Mouse (Mus musculus): ENCODE results near the gene Napepld. TPM values are rescaled to one million over a fixed set of nuclear protein-coding genes. Genes with fewer than 3 reads are reported as not detected.

Gene Napepld
- total RNA-seq, 2 experiments from 2014 or later: 4.5 to 5.4 TPM

GRCm38 (mm10) chr5:21675494-21675893, 25.7 kb downstream of the Napepld start:
- DNase-seq (ENCODE audit: low spot score): no peak
- intact Hi-C loops (cut with DNase I): no loop called here

- DNase-seq (ENCODE audit: low spot score): no peak
- intact Hi-C loops (cut with DNase I): no loop called here
These were observed 26.2 kb downstream of the Napepld start for GRCm38 (mm10) chr5:21675019-21675418.

- intact Hi-C loops (cut with DNase I): no loop called here
These were observed 27.5 kb downstream of the Napepld start for GRCm38 (mm10) chr5:21673742-21674141.

GRCm38 (mm10) chr5:21672812-21673635, 28.2 kb downstream of the Napepld start:
- DNase-seq (ENCODE audit: low spot score): no peak
- intact Hi-C loops (cut with DNase I): no loop called here

More at GRCm38 (mm10) chr5:21673742-21674141, 27.5 kb downstream of the Napepld start:
- no peak for DNase-seq (ENCODE audit: low spot score)

- intact Hi-C loops (cut with DNase I): no loop called here
- DNase-seq (ENCODE audit: low spot score): no peak
These were observed 31.9 kb downstream of the Napepld start for GRCm38 (mm10) chr5:21669307-21669706.

- intact Hi-C loops (cut with DNase I): no loop called here
- DNase-seq (ENCODE audit: low spot score): no peak
These were observed 33.7 kb downstream of the Napepld start for GRCm38 (mm10) chr5:21667191-21668137.

GRCm38 (mm10) chr5:21663081-21663480, 38.1 kb downstream of the Napepld start:
- intact Hi-C loops (cut with DNase I): no loop called here
- DNase-seq (ENCODE audit: low spot score): no peak

GRCm38 (mm10) chr5:21660850-21661249, 40.3 kb downstream of the Napepld start:
- no peak for DNase-seq (ENCODE audit: low spot score)
- intact Hi-C loops (cut with DNase I): no loop called here

- intact Hi-C loops (cut with DNase I): loop anchor here (2.0 kb wide), 1 partner anchor 78 kb away; the partner anchor contains the start of gene Pmpcb
- DNase-seq (ENCODE audit: low spot score): peak; percentile 48
These were observed 42.4 kb downstream of the Napepld start for GRCm38 (mm10) chr5:21658623-21659395.

GRCm38 (mm10) chr5:21658038-21658437, 43.2 kb downstream of the Napepld start:
- intact Hi-C loops (cut with DNase I): loop anchor here (2.0 kb wide), 1 partner anchor 79 kb away; the partner anchor contains the start of gene Pmpcb
- no peak for DNase-seq (ENCODE audit: low spot score)

GRCm38 (mm10) chr5:21656912-21657311, 44.3 kb downstream of the Napepld start:
- DNase-seq (ENCODE audit: low spot score): no peak
- intact Hi-C loops (cut with DNase I): no loop called here

- no peak for DNase-seq (ENCODE audit: low spot score)
- intact Hi-C loops (cut with DNase I): no loop called here
These were observed 49.1 kb downstream of the Napepld start for GRCm38 (mm10) chr5:21651885-21652612.

- intact Hi-C loops (cut with DNase I): no loop called here
- no peak for DNase-seq (ENCODE audit: low spot score)
These were observed 50.5 kb downstream of the Napepld start for GRCm38 (mm10) chr5:21650736-21651135.

- intact Hi-C loops (cut with DNase I): loop anchor here (5.0 to 10.0 kb wide), 2 partner anchors 56 to 761 kb away; partner anchors contain the start of genes Napepld, Phtf2 and Tmem60
- DNase-seq (ENCODE audit: low spot score): no peak
These were observed 55.1 kb downstream of the Napepld start for GRCm38 (mm10) chr5:21646133-21646491.

- intact Hi-C loops (cut with DNase I): loop anchor here (5.0 to 10.0 kb wide), 2 partner anchors 57 to 761 kb away; partner anchors contain the start of genes Napepld, Phtf2 and Tmem60
- peak; percentile 77 for DNase-seq (ENCODE audit: low spot score)
These were observed 55.6 kb downstream of the Napepld start, which contains the start of the genes Fbxl13 and Armc10 for GRCm38 (mm10) chr5:21645439-21646132. Gene Fbxl13, minus strand, starts transcription at chr5:21645634. Gene Armc10, plus strand, starts transcription at chr5:21645813.

GRCm38 (mm10) chr5:21644891-21645438, 56.2 kb downstream of the Napepld start:
- no peak for DNase-seq (ENCODE audit: low spot score)
- intact Hi-C loops (cut with DNase I): loop anchor here (5.0 to 10.0 kb wide), 2 partner anchors 57 to 760 kb away; partner anchors contain the start of genes Napepld, Phtf2 and Tmem60

GRCm38 (mm10) chr5:21643606-21644005, 57.6 kb downstream of the Napepld start:
- no peak for DNase-seq (ENCODE audit: low spot score)
- intact Hi-C loops (cut with DNase I): loop anchor here (10.0 kb wide), 1 partner anchor 759 kb away; the partner anchor contains the start of genes Phtf2 and Tmem60

- DNase-seq (ENCODE audit: low spot score): no peak
- intact Hi-C loops (cut with DNase I): loop anchor here (2.0 to 10.0 kb wide), 3 partner anchors 206 to 756 kb away; partner anchors contain the start of genes Phtf2 and Tmem60
These were observed 60.2 kb downstream of the Napepld start for GRCm38 (mm10) chr5:21640961-21641360.

Measured in heart, postnatal 25 days (tissue).